Comparison of ENCODE assay signal across 8 mouse cellular contexts in genomic region chr2:174295175-174295899, GRCm38 (mm10). TPM values are rescaled to one million over a fixed set of nuclear protein-coding genes. Genes with fewer than 3 reads are reported as not detected.
A peak's percentile ranks its signal among the peaks of the same experiment; 100 is the strongest.
DNase-seq lines count a peak whose midpoint lies in the region; ATAC-seq and TF ChIP-seq lines count a peak whose summit lies in the region.

No protein-coding gene starts in this region.

- ATAC-seq in embryonic facial prominence, embryonic 11.5 days (replicated peaks; ENCODE audit: insufficient number of reproducible peaks, low FRiP score, low TSS enrichment, low read depth): peak; percentile 88
- peak; percentile 88 for ATAC-seq in limb, embryonic 12.5 days (ENCODE audit: insufficient number of reproducible peaks, insufficient read depth, low FRiP score, low TSS enrichment, low read depth)
- ATAC-seq in midbrain, embryonic 16.5 days: peak; percentile 93
- ATAC-seq in stomach, embryonic 15.5 days (ENCODE audit: insufficient read depth, low FRiP score, low read depth): peak; percentile 90

- H3K27me3 ChIP-seq in embryonic facial prominence, embryonic 11.5 days (ENCODE audit: control insufficient read depth, insufficient read depth, low read length): peaks cover 26% of the 10 kb centered on the region
- peaks cover 38% of the 10 kb centered on the region for H3K27me3 ChIP-seq in limb, embryonic 12.5 days
- H3K27me3 ChIP-seq in midbrain, embryonic 16.5 days (ENCODE audit: control insufficient read depth, insufficient read depth, low read depth, low read length): peaks cover 13% of the 10 kb centered on the region
- H3K27me3 ChIP-seq in stomach, embryonic 15.5 days (replicated peaks): peaks cover 32% of the 10 kb centered on the region

- DNase-seq in gastrocnemius, postnatal 14 days: peak; percentile 74
- no peak for DNase-seq in gastrocnemius, postnatal 36 days
- peak; percentile 90 for DNase-seq in ES-E14 (ENCODE audit: low read depth, low spot score)
- peak; percentile 94 for DNase-seq in embryonic facial prominence, embryonic 11.5 days (ENCODE audit: low spot score)
- peak; percentile 83 to 85 for DNase-seq in heart, postnatal 10 days

- H3K4me2 ChIP-seq in embryonic facial prominence, embryonic 11.5 days (ENCODE audit: low read depth, low read length): peak overlapping the region; percentile 49
- H3K4me2 ChIP-seq in limb, embryonic 12.5 days: peak overlapping the region; percentile 61
- H3K4me2 ChIP-seq in midbrain, embryonic 16.5 days (ENCODE audit: low read length): peak overlapping the region; percentile 61
- H3K4me2 ChIP-seq in stomach, embryonic 15.5 days: peak overlapping the region; percentile 69

- intact Hi-C loops in gastrocnemius, postnatal 14 days (cut with DNase I; ENCODE audit: low total_unique reads): loop anchor here (5.0 kb wide), 1 partner anchor 718 kb away; the partner anchor contains the start of gene Ankrd60
- intact Hi-C loops in gastrocnemius, postnatal 36 days (cut with DNase I): no loop called here
- intact Hi-C loops in heart, postnatal 10 days (cut with DNase I): loop anchor here (5.0 kb wide), 3 partner anchors 218 to 708 kb away; partner anchors contain the start of gene Stx16

- H3K27ac ChIP-seq in ES-E14 (ENCODE audit: insufficient read depth, low read depth, low read length, poor library complexity, severe bottlenecking): peak overlapping the region; percentile 79
- H3K27ac ChIP-seq in embryonic facial prominence, embryonic 11.5 days (replicated peaks; ENCODE audit: low read depth, low read length): peak overlapping the region; percentile 60
- peak overlapping the region; percentile 88 for H3K27ac ChIP-seq in limb, embryonic 12.5 days
- H3K27ac ChIP-seq in midbrain, embryonic 16.5 days (ENCODE audit: low read length): peak overlapping the region; percentile 74
- H3K27ac ChIP-seq in stomach, embryonic 15.5 days: peak overlapping the region; percentile 76

- 45% methylated on average over 36 of the region's 36 CpGs for WGBS in embryonic facial prominence, embryonic 11.5 days
- 47% methylated on average over 36 of the region's 36 CpGs for WGBS in limb, embryonic 12.5 days
- 49% methylated on average over 36 of the region's 36 CpGs for WGBS in midbrain, embryonic 16.5 days
- 51% methylated on average over 36 of the region's 36 CpGs for WGBS in stomach, embryonic 15.5 days

- no peaks in the 10 kb centered on the region for H3K4me1 ChIP-seq in ES-E14 (ENCODE audit: control insufficient read depth in 2 of 2, insufficient read depth in 2 of 2, low read length in 2 of 2, poor library complexity in 1 of 2)
- no peaks in the 10 kb centered on the region; the same call in 1 of the 2 replicates for H3K4me1 ChIP-seq in embryonic facial prominence, embryonic 11.5 days (ENCODE audit: control insufficient read depth, insufficient read depth, low read length)
- peaks cover 56% of the 10 kb centered on the region for H3K4me1 ChIP-seq in limb, embryonic 12.5 days (replicated peaks)
- H3K4me1 ChIP-seq in midbrain, embryonic 16.5 days (ENCODE audit: control insufficient read depth, insufficient read depth, low read length): peaks cover 43% of the 10 kb centered on the region
- peaks cover 27% of the 10 kb centered on the region for H3K4me1 ChIP-seq in stomach, embryonic 15.5 days

- peak overlapping the region; percentile 83 to 94 for H3K4me3 ChIP-seq in ES-E14 (ENCODE audit: insufficient read depth in 1 of 2, low read depth in 1 of 2, low read length in 2 of 2, poor library complexity in 1 of 2, severe bottlenecking in 1 of 2)
- H3K4me3 ChIP-seq in embryonic facial prominence, embryonic 11.5 days (ENCODE audit: low read depth, low read length): peak overlapping the region; percentile 60
- H3K4me3 ChIP-seq in limb, embryonic 12.5 days (replicated peaks): peak overlapping the region; percentile 62
- H3K4me3 ChIP-seq in midbrain, embryonic 16.5 days (ENCODE audit: low read depth, low read length): peak overlapping the region; percentile 59
- peak overlapping the region; percentile 61 for H3K4me3 ChIP-seq in stomach, embryonic 15.5 days (replicated peaks)

- peaks cover 20% of the 10 kb centered on the region for H3K36me3 ChIP-seq in ES-E14 (ENCODE audit: control insufficient read depth, insufficient read depth, low read length, poor library complexity, severe bottlenecking)
- no peaks in the 10 kb centered on the region for H3K36me3 ChIP-seq in embryonic facial prominence, embryonic 11.5 days (replicated peaks; ENCODE audit: control insufficient read depth, insufficient read depth, low read depth, low read length)
- H3K36me3 ChIP-seq in limb, embryonic 12.5 days: peaks cover 28% of the 10 kb centered on the region
- no peaks in the 10 kb centered on the region for H3K36me3 ChIP-seq in midbrain, embryonic 16.5 days (ENCODE audit: control insufficient read depth, insufficient read depth, low read length)
- H3K36me3 ChIP-seq in stomach, embryonic 15.5 days: no peaks in the 10 kb centered on the region

- H3K9ac ChIP-seq in ES-E14 (ENCODE audit: insufficient read depth, low read depth, low read length, poor library complexity, severe bottlenecking): peak overlapping the region; percentile 99
- peak overlapping the region; percentile 82 for H3K9ac ChIP-seq in embryonic facial prominence, embryonic 11.5 days (replicated peaks; ENCODE audit: low read length)
- H3K9ac ChIP-seq in limb, embryonic 12.5 days (replicated peaks): peak overlapping the region; percentile 79
- peak overlapping the region; percentile 65 for H3K9ac ChIP-seq in midbrain, embryonic 16.5 days (ENCODE audit: low read depth, low read length)
- H3K9ac ChIP-seq in stomach, embryonic 15.5 days: peak overlapping the region; percentile 45; the same call in 1 of the 2 replicates

- no peaks in the 10 kb centered on the region for H3K9me3 ChIP-seq in ES-E14 (ENCODE audit: control insufficient read depth, insufficient read depth, low read depth, low read length)
- H3K9me3 ChIP-seq in embryonic facial prominence, embryonic 11.5 days (replicated peaks; ENCODE audit: control insufficient read depth, low read length): peaks cover 34% of the 10 kb centered on the region
- peaks cover 62% of the 10 kb centered on the region for H3K9me3 ChIP-seq in limb, embryonic 12.5 days
- H3K9me3 ChIP-seq in midbrain, embryonic 16.5 days (replicated peaks; ENCODE audit: control insufficient read depth, low read length, poor library complexity, severe bottlenecking): peaks cover 36% of the 10 kb centered on the region
- peaks cover 17% of the 10 kb centered on the region; the same call in 1 of the 2 replicates for H3K9me3 ChIP-seq in stomach, embryonic 15.5 days

- in situ Hi-C loops in ES-E14 (cut with MboI; ENCODE audit: low sequenced_read_pairs in 2 of 2, unreplicated experiment in 2 of 2): loop anchor here in 1 of 2 experiments (25.0 kb wide), 1 partner anchor 708 kb away; the partner anchor contains the start of gene Ankrd60

TF ChIP-seq in ES-E14, 5 proteins besides CTCF, POLR2A, EP300 and RAD21:
- TF ChIP-seq CHD2 (IDR thresholded peaks at IDR 0.05; ENCODE audit: low read depth, low read length): peak; percentile 58; the same call in 1 of the 2 replicates
- no peak for TF ChIP-seq MAFK (IDR thresholded peaks at IDR 0.05; ENCODE audit: insufficient read depth, low read depth, low read length)
- TF ChIP-seq ZNF384 (IDR thresholded peaks at IDR 0.05; ENCODE audit: low read depth, low read length): no peak
- no peak; the same call in 1 of the 2 replicates for TF ChIP-seq HCFC1 (IDR thresholded peaks at IDR 0.05; ENCODE audit: borderline replicate concordance, insufficient read depth, low read length)
- TF ChIP-seq ZC3H11A (IDR thresholded peaks at IDR 0.05; ENCODE audit: borderline replicate concordance, low read depth, low read length): no peak
TF ChIP-seq in ES-E14: peak in this region for 1.

RNA-seq across cellular contexts. Expression of gene Gnas, which starts 11.2 kb away (rescaled TPM):
- 1,000 to 10,000 TPM; 1,660 to 1,705 TPM for total RNA-seq in gastrocnemius, postnatal 14 days (2021)
- 1,000 to 10,000 TPM; 1,262 to 1,407 TPM for total RNA-seq in gastrocnemius, postnatal 36 days (2021)
- total RNA-seq in ES-E14 (2012; rRNA removed): 196 and 202 TPM in 2 replicates
- polyA plus RNA-seq in embryonic facial prominence, embryonic 11.5 days (2014; fragmentation: Nextera tagmentation; extraction: Ambion mirVana): 1,377 and 1,397 TPM in 2 replicates
- total RNA-seq in heart, postnatal 10 days (2021): 1,000 to 10,000 TPM; 1,834 to 2,103 TPM
- 1,822 and 1,905 TPM in 2 replicates for polyA plus RNA-seq in limb, embryonic 12.5 days (2016; fragmentation: Nextera tagmentation; extraction: Ambion mirVana)
- polyA plus RNA-seq in midbrain, embryonic 16.5 days (2015; fragmentation: Nextera tagmentation; extraction: Ambion mirVana): 1,445 and 1,454 TPM in 2 replicates
- 1,615 and 1,630 TPM in 2 replicates for polyA plus RNA-seq in stomach, embryonic 15.5 days (2015; fragmentation: Nextera tagmentation; extraction: Ambion mirVana)

RNA-seq across cellular contexts. Expression of gene Gm20721, which starts 51.2 kb away (rescaled TPM):
- total RNA-seq in gastrocnemius, postnatal 14 days (2021): 1 to 10 TPM; 3.1 to 3.2 TPM
- total RNA-seq in gastrocnemius, postnatal 36 days (2021): 1 to 10 TPM; 2.4 to 3.0 TPM
- 15.6 and 17.7 TPM in 2 replicates for total RNA-seq in ES-E14 (2012; rRNA removed)
- polyA plus RNA-seq in embryonic facial prominence, embryonic 11.5 days (2014; fragmentation: Nextera tagmentation; extraction: Ambion mirVana): 17.5 and 23.1 TPM in 2 replicates
- total RNA-seq in heart, postnatal 10 days (2021): 1 to 10 TPM; 2.4 to 2.8 TPM
- polyA plus RNA-seq in limb, embryonic 12.5 days (2016; fragmentation: Nextera tagmentation; extraction: Ambion mirVana): 19.9 and 22.9 TPM in 2 replicates
- 11.1 and 15.0 TPM in 2 replicates for polyA plus RNA-seq in midbrain, embryonic 16.5 days (2015; fragmentation: Nextera tagmentation; extraction: Ambion mirVana)
- 37.5 and 62.9 TPM in 2 replicates for polyA plus RNA-seq in stomach, embryonic 15.5 days (2015; fragmentation: Nextera tagmentation; extraction: Ambion mirVana)

Comparison
In these comparisons a context has a peak if more than half of its experiments do, and no peak if none do; other contexts are left out.
1. DNase-seq: peak in gastrocnemius, postnatal 14 days (single experiment), ES-E14 (single experiment), embryonic facial prominence, embryonic 11.5 days (single experiment) and heart, postnatal 10 days (2 of 2); none in gastrocnemius, postnatal 36 days (0 of 2).
2. H3K9ac ChIP-seq: peak in every context shown above with its lines; median percentile 99 in ES-E14; 82 in embryonic facial prominence, embryonic 11.5 days; 79 in limb, embryonic 12.5 days; 65 in midbrain, embryonic 16.5 days; 45 in stomach, embryonic 15.5 days.
3. Peak in every context shown above with its lines, with median percentiles within 50 percentile points of each other: H3K27ac ChIP-seq, H3K4me3 ChIP-seq, ATAC-seq and H3K4me2 ChIP-seq.